Mouse (Mus musculus) spleen, adult 2 months (tissue): Measurements from ENCODE around the gene Dnajc15.

Experiments used
- CTCF ChIP-seq: fragments of 200-500 bp; IDR thresholded peaks from 2 replicates; pipeline ENCODE4 v1.5.1; 2011; ENCODE audit warnings: mild to moderate bottlenecking, inconsistent platforms; ENCODE audit not compliant: insufficient read depth, insufficient read length, insufficient replicate concordance; ENCODE audit errors: extremely low read depth
- POLR2A ChIP-seq: fragments of 200-500 bp; IDR thresholded peaks from 2 replicates; pipeline ENCODE4 v1.6.1; 2011; ENCODE audit warnings: low read depth, low read length, inconsistent platforms

DNA sequence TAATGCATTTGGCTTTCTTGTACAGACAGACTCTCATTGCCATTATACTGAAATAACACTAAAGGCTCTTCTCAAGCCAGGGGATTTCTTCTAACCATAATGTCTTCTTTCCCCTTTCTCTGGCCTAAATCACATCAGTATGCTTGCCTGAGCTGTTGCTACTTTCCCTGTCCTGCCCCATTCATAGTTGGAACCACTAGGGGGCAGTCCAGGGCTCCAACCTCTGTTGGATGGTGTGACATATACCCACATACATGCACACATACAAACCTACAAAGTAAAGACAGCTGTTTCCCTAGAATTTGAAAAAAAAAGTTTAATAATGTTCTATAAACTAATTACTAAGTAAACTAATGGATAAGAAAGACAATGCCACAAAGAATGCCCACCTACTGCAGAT, 91.7 kb downstream of the Dnajc15 start:
- TF ChIP-seq POLR2A (no peak), CTCF (peak; percentile 35; the same call in 1 of the 2 replicates)
